9 mouse cellular contexts compared by ENCODE assay signal in genomic region chr2:35460378-35460880, GRCm38 (mm10). TPM values are rescaled to one million over a fixed set of nuclear protein-coding genes. Genes with fewer than 3 reads are reported as not detected.
DNase-seq lines count a peak whose midpoint lies in the region; ATAC-seq and TF ChIP-seq lines count a peak whose summit lies in the region.
"Had no signal": no experiment of that assay in that cellular context is flagged by ENCODE, and none has a peak within 500 bp of the region (broad histone marks: within the 10 kb centered on the region; RNA-seq: fewer than 3 reads in every experiment).

No protein-coding gene starts in this region.

- peak overlapping the region; percentile 93 for H3K4me2 ChIP-seq in CH12.LX (ENCODE audit: insufficient read depth, low read depth, poor library complexity, severe bottlenecking)
- peak overlapping the region; percentile 94 for H3K4me2 ChIP-seq in heart, embryonic 15.5 days
- H3K4me2 ChIP-seq in liver, embryonic 13.5 days: peak overlapping the region; percentile 96

- no peak for TF ChIP-seq RAD21 in CH12.LX (IDR thresholded peaks at IDR 0.05; ENCODE audit: low read depth, low read length)

- H3K27ac ChIP-seq in CH12.LX (ENCODE audit: insufficient read depth, low read depth): peak overlapping the region; percentile 40; the same call in 1 of the 2 replicates
- peak overlapping the region; percentile 86 for H3K27ac ChIP-seq in heart, embryonic 15.5 days
- H3K27ac ChIP-seq in liver, embryonic 13.5 days: peak overlapping the region; percentile 76

- TF ChIP-seq CTCF in CH12.LX (conservative IDR thresholded peaks at IDR 0.05 in 1 of 2, IDR thresholded peaks at IDR 0.05 in 1 of 2; ENCODE audit: low read depth in 2 of 2, low read length in 2 of 2): no peak

- no peak for DNase-seq in CH12.LX (ENCODE audit: extremely low read depth)
- no peak for DNase-seq in liver, embryonic 13.5 days
- no peak for DNase-seq in adrenal gland, postnatal 14 days
- DNase-seq in spleen, postnatal 4 days (ENCODE audit: low spot score in 2 of 2): no peak
- DNase-seq in cerebellum, postnatal 36 days: no peak
- DNase-seq: cerebellum, adult 18-20 months had no signal

- peak overlapping the region; percentile 81 for H3K4me3 ChIP-seq in erythroblast, embryonic 14.5 days (replicated peaks)
- peak overlapping the region; percentile 69 to 84 (median 71) for H3K4me3 ChIP-seq in CH12.LX (replicated peaks in 1 of 3; ENCODE audit: low read depth in 2 of 3, low read length in 2 of 3, poor library complexity in 1 of 3)
- H3K4me3 ChIP-seq in heart, embryonic 15.5 days: peak overlapping the region; percentile 67
- H3K4me3 ChIP-seq in liver, embryonic 13.5 days (replicated peaks): peak overlapping the region; percentile 71

- WGBS in heart, embryonic 15.5 days: 21% methylated on average over 6 of the region's 6 CpGs
- WGBS in liver, embryonic 13.5 days (ENCODE audit: insufficient replicate concordance): 10% methylated on average over 6 of the region's 6 CpGs

- H3K79me2 ChIP-seq in CH12.LX (replicated peaks; ENCODE audit: control insufficient read depth, extremely low read depth, insufficient read depth, poor library complexity, severe bottlenecking): peaks cover 43% of the 10 kb centered on the region

- no peak for ATAC-seq in erythroblast, adult 5-6 weeks (replicated peaks; ENCODE audit: low FRiP score, poor library complexity, severe bottlenecking)
- ATAC-seq in heart, embryonic 15.5 days (replicated peaks; ENCODE audit: insufficient number of reproducible peaks, insufficient read depth, low FRiP score, low read depth): no peak
- ATAC-seq in liver, embryonic 13.5 days (ENCODE audit: low read depth): no peak

- H3K9me3 ChIP-seq in erythroblast, embryonic 14.5 days (ENCODE audit: control insufficient read depth, low read length): peaks cover 5% of the 10 kb centered on the region
- peaks cover 7% of the 10 kb centered on the region for H3K9me3 ChIP-seq in CH12.LX (replicated peaks; ENCODE audit: low read length)
- H3K9me3 ChIP-seq in heart, embryonic 15.5 days (replicated peaks): no peaks in the 10 kb centered on the region
- no peaks in the 10 kb centered on the region for H3K9me3 ChIP-seq in liver, embryonic 13.5 days (replicated peaks)

- H3K27me3 ChIP-seq in erythroblast, embryonic 14.5 days (ENCODE audit: control insufficient read depth): no peaks in the 10 kb centered on the region; the same call in 1 of the 2 replicates
- no peaks in the 10 kb centered on the region for H3K27me3 ChIP-seq in CH12.LX (replicated peaks)
- no peaks in the 10 kb centered on the region for H3K27me3 ChIP-seq in heart, embryonic 15.5 days
- no peaks in the 10 kb centered on the region for H3K27me3 ChIP-seq in liver, embryonic 13.5 days

- no peak for TF ChIP-seq EP300 in CH12.LX (IDR thresholded peaks at IDR 0.05; ENCODE audit: low read length)

- H3K4me1 ChIP-seq in erythroblast, embryonic 14.5 days (ENCODE audit: control insufficient read depth): peaks cover 65% of the 10 kb centered on the region
- peaks cover 3 to 27% of the 10 kb centered on the region in 2 experiments; a peak in 3 of 4 replicates for H3K4me1 ChIP-seq in CH12.LX (ENCODE audit: control insufficient read depth in 1 of 2, insufficient read depth in 2 of 2)
- peaks cover 36% of the 10 kb centered on the region for H3K4me1 ChIP-seq in heart, embryonic 15.5 days (replicated peaks)
- peaks cover 65% of the 10 kb centered on the region for H3K4me1 ChIP-seq in liver, embryonic 13.5 days (replicated peaks)

- dilution Hi-C loops in CH12.LX (cut with MboI; ENCODE audit: extremely low pct_ligation_motif_present, extremely low pct_unique_long_range_greater_than_20kb, low sequenced_read_pairs): no loop called here

- peaks cover 32% of the 10 kb centered on the region for H3K36me3 ChIP-seq in erythroblast, embryonic 14.5 days (ENCODE audit: control insufficient read depth)
- peaks cover 2 to 20% of the 10 kb centered on the region in 2 experiments for H3K36me3 ChIP-seq in CH12.LX (replicated peaks in 1 of 2; ENCODE audit: control insufficient read depth in 1 of 2, insufficient read depth in 1 of 2, low read length in 1 of 2)
- H3K36me3 ChIP-seq in heart, embryonic 15.5 days: no peaks in the 10 kb centered on the region
- H3K36me3 ChIP-seq in liver, embryonic 13.5 days: peaks cover 8% of the 10 kb centered on the region

- in situ Hi-C loops in CH12.LX (cut with MboI; ENCODE audit: low pct_ligation_motif_present, low pct_unique_long_range_greater_than_20kb, low sequenced_read_pairs): loop anchor here (5.0 kb wide), 1 partner anchor 37 kb away; no protein-coding TSS in a partner anchor

- peak overlapping the region; percentile 76 for H3K9ac ChIP-seq in CH12.LX (ENCODE audit: insufficient read depth, low read depth)
- H3K9ac ChIP-seq in heart, embryonic 15.5 days: peak overlapping the region; percentile 79
- H3K9ac ChIP-seq in liver, embryonic 13.5 days: peak overlapping the region; percentile 79

- TF ChIP-seq POLR2A in CH12.LX (IDR thresholded peaks at IDR 0.05; ENCODE audit: low read depth, low read length): no peak

TF ChIP-seq in CH12.LX, 34 proteins besides CTCF, POLR2A, EP300 and RAD21:
- TF ChIP-seq SMC3 (IDR thresholded peaks at IDR 0.05; ENCODE audit: low read depth, low read length) (no peak), ELF1 (IDR thresholded peaks at IDR 0.05; ENCODE audit: low read depth, low read length) (0 out of 2 replicates have a peak, but pooled peaks have one; percentile 32), USF1 (IDR thresholded peaks at IDR 0.05; ENCODE audit: low read depth, low read length) (no peak), MYC (IDR thresholded peaks at IDR 0.05; ENCODE audit: low read depth, low read length) (no peak), KAT2A (IDR thresholded peaks at IDR 0.05; ENCODE audit: insufficient replicate concordance, low read length) (no peak), MXI1 (IDR thresholded peaks at IDR 0.05; ENCODE audit: low read depth, low read length) (no peak), CHD2 (IDR thresholded peaks at IDR 0.05; ENCODE audit: low read length) (no peak), MAFK (IDR thresholded peaks at IDR 0.05; ENCODE audit: insufficient replicate concordance, low read length) (no peak), MAZ (IDR thresholded peaks at IDR 0.05; ENCODE audit: low read depth, low read length) (no peak), ETS1 (conservative IDR thresholded peaks at IDR 0.05; ENCODE audit: low read depth, low read length) (no peak), GABPA (IDR thresholded peaks at IDR 0.05; ENCODE audit: insufficient replicate concordance, low read depth, low read length) (no peak), RCOR1 (conservative IDR thresholded peaks at IDR 0.05; ENCODE audit: low read depth, low read length) (no peak), TBP (conservative IDR thresholded peaks at IDR 0.05; ENCODE audit: low read depth, low read length) (no peak), IRF4 (IDR thresholded peaks at IDR 0.05; ENCODE audit: low read depth, low read length) (0 out of 2 replicates have a peak, but pooled peaks have one; percentile 6), NELFE (IDR thresholded peaks at IDR 0.05; ENCODE audit: low read depth, low read length) (no peak), PAX5 (IDR thresholded peaks at IDR 0.05; ENCODE audit: low read length) (no peak), SIN3A (IDR thresholded peaks at IDR 0.05; ENCODE audit: low read length) (peak; percentile 17; the same call in 1 of the 2 replicates), POLR2AphosphoS2 (IDR thresholded peaks at IDR 0.05; ENCODE audit: low read depth, low read length) (no peak)

RNA-seq across cellular contexts. Expression of gene Ggta1, which starts 2.6 kb away (rescaled TPM):
- polyA plus RNA-seq in erythroblast, embryonic 14.5 days (2012): 0.08 and 0.18 TPM in 2 replicates
- 7.9 and 9.8 TPM in 2 replicates for total RNA-seq in erythroblast, adult 5-6 weeks (2015; ENCODE audit: low replicate concordance)
- 18.4 and 20.8 TPM in 2 replicates for total RNA-seq in erythroblast, adult 5-6 weeks (2017; ENCODE audit: low replicate concordance)
- total RNA-seq in CH12.LX (2012; rRNA removed) (55.8 and 67.2 TPM in 2 replicates), CH12.LX (2014; rRNA removed) (46.9 and 52.0 TPM in 2 replicates)
- polyA plus RNA-seq in CH12.LX (2012; ENCODE audit: insufficient read length, low read depth): 38.4 and 40.5 TPM in 2 replicates
- polyA plus RNA-seq in heart, embryonic 15.5 days (2015; fragmentation: Nextera tagmentation; extraction: Ambion mirVana): 27.4 and 31.6 TPM in 2 replicates
- polyA plus RNA-seq in liver, embryonic 13.5 days (2015; fragmentation: Nextera tagmentation; extraction: Ambion mirVana): 7.8 and 9.4 TPM in 2 replicates
- 14.3 and 16.6 TPM in 2 replicates for total RNA-seq in adrenal gland, postnatal 14 days (2021)
